Mouse (Mus musculus): ENCODE results near the gene Hspa2. TPM values are rescaled to one million over a fixed set of nuclear protein-coding genes. Genes with fewer than 3 reads are reported as not detected.

The Hspa2 gene
- polyA plus RNA-seq (2015; fragmentation: Nextera tagmentation; extraction: Ambion mirVana) = 7.3 and 8.7 TPM in 2 replicates

DNA sequence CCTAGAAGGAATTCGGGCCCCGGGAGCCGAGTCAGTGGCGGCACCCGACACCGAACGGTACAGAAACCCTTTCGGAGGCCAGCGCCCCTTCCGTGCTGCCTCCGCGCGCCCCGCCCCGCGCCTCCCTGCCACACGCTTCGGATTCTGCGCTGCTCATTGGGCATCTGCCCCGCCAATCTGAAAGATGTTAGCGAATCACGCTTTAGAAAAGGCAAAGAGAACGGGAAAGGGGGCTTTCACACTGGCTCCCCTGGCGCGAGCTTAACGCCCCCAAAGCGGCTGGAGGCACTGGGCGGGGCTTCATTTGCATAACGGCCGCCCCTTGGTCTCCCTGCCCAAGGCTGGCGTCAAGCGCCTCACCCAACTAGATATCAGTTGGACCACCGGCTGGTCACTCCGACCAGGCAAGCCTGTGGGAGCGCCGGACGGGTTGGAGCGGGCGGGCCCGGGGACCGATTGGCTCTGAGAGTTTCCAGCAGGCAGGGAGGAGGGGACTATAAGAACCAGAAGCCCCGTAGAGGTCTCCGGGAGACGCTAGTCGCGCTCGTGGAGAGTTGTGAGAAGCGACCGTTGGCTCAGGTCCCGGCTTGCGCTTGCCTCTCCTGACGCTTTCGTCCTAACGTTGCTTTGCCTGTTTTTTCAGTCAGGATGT, at the start of gene Hspa2:
Hspa2 (plus strand) TSS at position 291 of the 652 bp plus-strand sequence.
- Histone ChIP-seq H3K4me2 (peak within 1 kb of the TSS; percentile 85), H3K9ac (peak within 1 kb of the TSS; percentile 71)

DNA sequence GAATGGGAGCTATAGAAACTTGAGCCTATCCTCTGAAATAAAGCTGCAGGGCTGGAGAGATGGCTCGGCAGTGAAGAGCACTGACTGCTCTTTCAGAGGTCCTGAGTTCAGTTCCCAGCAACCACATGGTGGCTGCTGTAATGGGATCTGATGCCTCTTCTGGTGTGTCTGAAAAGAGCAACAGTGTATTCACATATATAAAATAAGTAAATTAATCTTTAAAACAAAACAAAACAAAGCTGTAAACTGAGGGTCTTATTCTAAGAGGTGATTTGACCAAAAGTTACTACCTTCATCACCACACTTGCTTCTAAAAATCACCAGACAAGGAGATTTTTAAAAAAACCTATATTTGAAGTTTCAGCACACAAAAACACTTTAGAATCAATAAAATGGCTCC, 43.1 kb upstream of the Hspa2 start:
- H3K9ac ChIP-seq = no peak overlapping the region
- H3K9me3 ChIP-seq = no peaks in the 10 kb centered on the region
- 40% methylated on average over 1 of the region's 1 CpGs for WGBS
- H3K27ac ChIP-seq (replicated peaks) = no peak overlapping the region
- no peak for ATAC-seq (ENCODE audit: low FRiP score, low read depth)
- H3K36me3 ChIP-seq = no peaks in the 10 kb centered on the region
- no peak overlapping the region for H3K4me3 ChIP-seq
- H3K4me1 ChIP-seq (replicated peaks) = 0 out of 2 replicates have a peak, but pooled peaks cover 4% of the 10 kb centered on the region
- H3K27me3 ChIP-seq = no peaks in the 10 kb centered on the region
- no peak overlapping the region for H3K4me2 ChIP-seq

More for the DNA sequence above, at the start of gene Hspa2:
- Histone ChIP-seq H3K4me1 (replicated peaks) (peaks cover 24% of the 10 kb centered on the region), H3K4me3 (peak within 1 kb of the TSS; percentile 70), H3K9me3 (no peaks in the 10 kb centered on the region), H3K36me3 (no peaks in the 10 kb centered on the region), H3K27ac (replicated peaks) (peak within 1 kb of the TSS; percentile 91), H3K27me3 (peaks cover 45% of the 10 kb centered on the region)
- under 1% methylated on average over 53 of the region's 54 CpGs for WGBS
- ATAC-seq (ENCODE audit: low FRiP score, low read depth) = peak; percentile 97

DNA sequence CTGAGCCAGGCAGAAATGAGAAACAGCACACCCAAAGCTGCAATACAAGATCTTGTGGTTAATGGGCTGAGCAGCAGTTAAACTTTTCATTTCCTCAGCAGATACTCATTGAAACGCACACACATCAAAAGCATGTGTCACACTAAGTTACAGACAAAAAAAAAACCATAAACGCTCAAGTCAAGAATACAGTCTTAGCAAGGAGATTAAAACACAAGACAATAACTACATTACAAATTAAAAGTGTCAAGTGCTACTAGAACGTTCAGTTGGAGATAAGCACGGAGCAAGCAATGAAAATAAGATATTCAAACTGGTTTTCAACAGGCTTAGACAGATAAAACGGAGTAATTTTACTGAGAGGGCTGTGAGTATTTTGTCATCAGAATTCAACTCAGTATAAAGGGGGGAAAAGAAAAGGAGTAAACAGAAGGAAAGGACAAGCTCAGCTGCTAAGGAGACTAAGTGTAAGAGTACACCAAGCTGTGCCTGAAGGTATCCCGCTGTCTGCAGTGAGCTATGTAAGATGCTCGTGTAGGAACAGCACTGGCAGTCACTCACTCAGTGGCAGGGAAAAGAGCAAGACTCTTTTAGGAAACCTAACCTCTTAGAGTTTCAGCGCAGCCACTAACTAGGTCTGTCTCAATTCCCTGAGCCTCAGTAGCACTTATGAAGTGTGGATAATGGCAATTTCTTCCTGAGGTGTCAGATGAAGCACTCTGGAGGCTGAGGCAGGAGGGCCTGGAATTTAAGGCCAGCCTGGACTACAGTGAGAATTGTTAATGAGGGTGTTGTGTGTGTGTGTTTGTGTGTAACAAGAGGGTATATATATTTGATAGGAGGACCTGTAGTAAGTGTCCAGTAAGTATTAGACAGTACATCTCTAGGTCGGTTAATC, 42.3 kb upstream of the Hspa2 start:
- WGBS = 80% methylated on average over 9 of the region's 9 CpGs
- Histone ChIP-seq H3K4me3 (no peak overlapping the region), H3K27me3 (no peaks in the 10 kb centered on the region), H3K9ac (no peak overlapping the region), H3K4me2 (no peak overlapping the region), H3K27ac (replicated peaks) (no peak overlapping the region), H3K36me3 (no peaks in the 10 kb centered on the region), H3K4me1 (replicated peaks) (0 out of 2 replicates have a peak, but pooled peaks cover 11% of the 10 kb centered on the region), H3K9me3 (no peaks in the 10 kb centered on the region)
- no peak for ATAC-seq (ENCODE audit: low FRiP score, low read depth)

DNA sequence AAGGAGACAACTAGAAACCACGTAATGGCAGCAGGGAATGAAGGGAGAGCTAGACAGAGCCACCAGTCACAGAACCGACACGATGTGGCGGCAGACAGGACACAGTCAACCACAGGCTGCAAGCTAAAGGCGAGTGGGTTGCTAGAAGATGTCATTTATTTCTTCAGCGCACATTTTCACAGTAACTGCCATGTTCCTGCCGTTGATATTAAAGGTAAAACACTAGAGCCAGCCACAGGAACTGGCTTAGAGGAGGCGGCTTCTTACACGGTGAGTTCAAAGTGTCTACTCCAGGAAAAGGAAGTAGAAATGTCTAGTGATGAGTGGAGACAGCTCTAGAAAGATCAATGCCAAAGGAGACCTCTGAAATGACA, 41.7 kb upstream of the Hspa2 start:
- Histone ChIP-seq H3K4me1 (replicated peaks) (peaks cover 16% of the 10 kb centered on the region), H3K9ac (no peak overlapping the region), H3K27me3 (no peaks in the 10 kb centered on the region), H3K27ac (replicated peaks) (no peak overlapping the region), H3K4me3 (no peak overlapping the region), H3K36me3 (no peaks in the 10 kb centered on the region), H3K4me2 (no peak overlapping the region), H3K9me3 (no peaks in the 10 kb centered on the region)
- WGBS = 89% methylated on average over 9 of the region's 9 CpGs
- ATAC-seq (ENCODE audit: low FRiP score, low read depth) = no peak

DNA sequence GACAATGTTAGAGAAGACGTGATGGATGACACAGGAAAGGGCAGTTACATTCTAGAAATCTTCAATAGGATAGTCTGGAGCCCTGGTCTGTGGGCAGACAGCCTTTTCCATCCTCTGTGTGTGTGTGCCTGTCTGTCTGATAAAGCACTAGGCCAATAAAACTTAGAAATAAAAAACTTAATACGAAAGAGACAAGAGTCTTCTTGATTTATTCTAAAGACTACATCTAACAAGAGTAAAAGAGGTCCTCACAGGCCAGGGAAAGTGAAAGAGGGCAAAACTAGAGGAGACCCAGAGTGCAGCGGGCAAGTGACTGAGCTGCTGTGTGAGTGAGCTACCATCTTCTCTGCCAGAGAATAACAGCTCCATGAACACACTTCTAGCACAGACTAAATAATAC, 37.7 kb upstream of the Hspa2 start:
- Histone ChIP-seq H3K9ac (no peak overlapping the region), H3K4me3 (no peak overlapping the region), H3K4me2 (no peak overlapping the region), H3K9me3 (no peaks in the 10 kb centered on the region), H3K36me3 (no peaks in the 10 kb centered on the region), H3K27ac (replicated peaks) (no peak overlapping the region), H3K4me1 (replicated peaks) (peaks cover 30% of the 10 kb centered on the region), H3K27me3 (no peaks in the 10 kb centered on the region)
- no peak for ATAC-seq (ENCODE audit: low FRiP score, low read depth)
- WGBS = 83% methylated on average over 3 of the region's 3 CpGs

DNA sequence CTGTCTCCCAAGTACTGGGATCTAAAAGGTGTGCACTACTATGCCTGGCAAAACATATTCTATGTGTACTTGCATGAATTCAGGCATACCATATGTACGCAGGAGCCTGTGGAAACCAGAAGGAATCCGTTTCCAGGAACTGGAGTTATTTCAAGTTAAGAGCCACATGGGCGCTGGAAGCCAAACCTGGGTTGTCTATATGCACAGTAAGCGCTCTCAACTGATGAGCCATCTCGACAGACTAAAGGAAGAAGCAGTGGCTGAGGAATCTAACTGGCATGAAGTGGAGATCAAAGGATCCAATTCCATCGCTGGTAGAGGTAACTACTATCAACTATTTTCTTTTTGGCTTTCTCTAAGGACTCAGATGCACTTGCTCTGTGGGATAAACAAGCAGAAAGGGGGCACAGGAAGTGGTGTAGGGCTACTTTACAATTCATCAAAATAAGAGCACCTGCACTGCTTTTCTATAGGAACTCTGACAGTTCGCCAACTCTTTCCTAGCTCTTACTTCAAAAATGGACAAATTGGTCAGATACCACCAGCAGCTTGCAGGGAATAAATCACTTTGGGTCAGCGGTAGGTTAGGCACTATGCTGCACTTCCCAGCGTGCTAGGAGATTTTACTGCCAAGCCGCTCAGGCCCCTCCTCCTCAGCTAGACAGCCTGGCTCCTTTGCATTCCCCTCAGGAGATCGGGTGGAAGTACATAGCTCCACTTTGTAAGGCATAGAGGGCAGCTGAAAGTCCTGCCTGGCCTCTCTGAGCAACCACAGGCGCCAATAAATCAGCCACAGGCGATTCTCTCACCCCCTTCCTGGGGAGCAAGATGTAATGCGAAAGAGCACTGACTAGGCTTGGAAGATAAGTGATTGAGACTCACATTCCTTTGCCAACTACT, 36.6 kb upstream of the Hspa2 start:
- no peak for ATAC-seq (ENCODE audit: low FRiP score, low read depth)
- Histone ChIP-seq H3K27me3 (no peaks in the 10 kb centered on the region), H3K4me2 (peak overlapping the region; percentile 82), H3K36me3 (no peaks in the 10 kb centered on the region), H3K4me1 (replicated peaks) (peaks cover 41% of the 10 kb centered on the region), H3K9ac (peak overlapping the region; percentile 97), H3K27ac (replicated peaks) (peak overlapping the region; percentile 97; the same call in 1 of the 2 replicates), H3K4me3 (peak overlapping the region; percentile 72; the same call in 1 of the 2 replicates), H3K9me3 (no peaks in the 10 kb centered on the region)
- whole genome bisulfite sequencing = 24% methylated on average over 14 of the region's 14 CpGs

DNA sequence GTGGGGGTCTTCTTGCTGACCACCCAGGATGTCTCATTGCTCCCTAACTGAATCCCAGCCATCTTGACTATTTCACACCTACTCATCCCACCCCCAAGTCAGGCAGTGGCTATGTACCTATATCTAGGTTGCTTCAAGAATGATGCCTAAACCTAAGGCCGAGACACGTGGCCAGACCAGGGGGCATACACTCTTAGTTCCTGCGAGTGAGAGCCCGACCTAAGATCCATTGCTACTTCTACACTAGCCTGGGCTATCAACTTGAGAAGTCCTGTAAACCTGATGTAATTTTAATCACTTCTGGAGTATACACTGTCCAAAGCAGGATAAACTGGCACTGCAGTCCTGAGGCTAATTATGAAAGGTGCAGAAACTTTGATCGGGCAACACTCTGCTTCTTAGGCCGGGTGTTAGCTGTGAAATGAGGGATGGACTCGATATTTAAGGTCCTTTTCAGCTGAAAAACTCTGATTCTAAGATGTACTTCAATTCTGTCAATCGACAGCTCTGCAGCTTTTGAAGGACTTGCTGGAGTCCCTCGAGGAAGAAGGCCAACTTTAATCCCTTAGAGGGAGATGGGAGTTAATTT, 35.7 kb upstream of the Hspa2 start:
- peak overlapping the region; percentile 97 for H3K9ac ChIP-seq
- H3K4me1 ChIP-seq (replicated peaks) = peaks cover 46% of the 10 kb centered on the region
- peak overlapping the region; percentile 82 for H3K4me2 ChIP-seq
- no peaks in the 10 kb centered on the region for H3K9me3 ChIP-seq
- peak overlapping the region; percentile 72 for H3K4me3 ChIP-seq
- ATAC-seq (ENCODE audit: low FRiP score, low read depth) = no peak
- H3K27me3 ChIP-seq = no peaks in the 10 kb centered on the region
- peak overlapping the region; percentile 97 for H3K27ac ChIP-seq (replicated peaks)
- H3K36me3 ChIP-seq = no peaks in the 10 kb centered on the region
- 9% methylated on average over 9 of the region's 9 CpGs for WGBS

DNA sequence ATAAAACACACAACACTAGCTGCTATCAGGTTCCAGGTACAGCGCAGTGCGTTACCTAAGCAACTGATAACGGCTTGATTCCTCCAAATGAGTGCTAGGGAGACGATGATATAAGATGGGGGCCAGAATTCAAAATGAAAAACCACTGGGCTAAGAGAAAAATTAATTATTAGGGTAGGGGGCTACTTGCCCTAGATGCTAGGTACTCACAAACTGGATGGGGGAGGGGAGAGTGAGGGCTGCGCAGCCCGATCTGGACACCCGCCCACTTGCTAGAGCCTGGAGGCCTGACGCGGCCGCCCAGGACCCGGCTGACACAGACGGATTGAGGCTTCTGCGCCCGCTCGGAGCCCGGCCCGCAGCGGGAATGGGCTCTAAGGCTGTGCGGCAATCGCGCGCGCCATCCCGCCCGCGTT, 35.2 kb upstream of the Hspa2 start:
- under 1% methylated on average over 26 of the region's 26 CpGs for WGBS
- Histone ChIP-seq H3K9ac (peak overlapping the region; percentile 97), H3K4me2 (peak overlapping the region; percentile 82), H3K36me3 (no peaks in the 10 kb centered on the region), H3K27ac (replicated peaks) (peak overlapping the region; percentile 97), H3K4me1 (replicated peaks) (peaks cover 46% of the 10 kb centered on the region), H3K9me3 (no peaks in the 10 kb centered on the region), H3K4me3 (peak overlapping the region; percentile 72), H3K27me3 (no peaks in the 10 kb centered on the region)
- ATAC-seq (ENCODE audit: low FRiP score, low read depth) = no peak

DNA sequence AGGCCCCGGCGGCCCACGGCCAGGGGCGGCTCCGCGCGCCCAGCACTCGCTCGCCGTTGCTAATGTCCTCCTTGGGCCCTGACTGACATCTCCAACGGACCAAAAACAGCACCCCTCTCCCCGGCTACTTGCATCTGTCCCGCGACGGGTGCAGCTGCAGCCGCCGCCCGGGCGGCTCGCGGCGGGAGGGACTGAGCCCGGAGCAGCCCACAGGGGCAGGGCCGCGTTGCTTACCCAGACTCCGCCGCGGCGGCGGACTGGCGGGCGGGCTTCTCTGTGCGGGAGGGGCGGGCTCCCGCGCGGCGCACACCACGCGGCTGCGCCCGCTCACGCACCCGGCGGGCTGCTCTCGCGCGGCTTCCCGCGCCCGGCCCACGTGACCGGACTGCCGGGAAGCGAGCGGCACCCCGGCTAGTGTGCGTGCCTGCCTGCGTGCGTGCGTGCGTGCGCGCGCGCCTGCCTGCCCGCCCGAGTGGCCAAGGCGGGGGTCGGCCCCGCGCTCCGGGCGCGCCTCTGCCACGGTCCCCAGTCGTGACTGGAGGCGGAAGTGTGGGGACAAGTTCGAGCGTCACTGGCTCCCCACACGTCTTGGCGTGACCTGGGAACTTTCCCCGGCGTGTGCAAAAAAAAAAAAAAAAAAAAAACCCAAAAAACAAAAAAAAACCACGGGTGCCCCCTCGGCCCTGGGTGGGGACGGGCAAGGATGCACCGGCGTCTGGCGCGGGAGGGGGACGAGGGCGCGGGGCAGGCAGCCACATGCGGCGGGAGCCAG, 34.6 kb upstream of the Hspa2 start, which contains the start of gene Zbtb25:
Zbtb25 (minus strand) TSS at position 397 of the 772 bp plus-strand sequence.
- WGBS = 0% methylated on average over 59 of the region's 96 CpGs
- Histone ChIP-seq H3K9ac (peak within 1 kb of the TSS; percentile 97), H3K27me3 (no peaks in the 10 kb centered on the region), H3K27ac (replicated peaks) (peak within 1 kb of the TSS; percentile 97), H3K4me2 (peak within 1 kb of the TSS; percentile 82), H3K36me3 (no peaks in the 10 kb centered on the region), H3K4me3 (peak within 1 kb of the TSS; percentile 72), H3K9me3 (no peaks in the 10 kb centered on the region), H3K4me1 (replicated peaks) (peaks cover 46% of the 10 kb centered on the region)
- ATAC-seq (ENCODE audit: low FRiP score, low read depth) = peak; percentile 88

DNA sequence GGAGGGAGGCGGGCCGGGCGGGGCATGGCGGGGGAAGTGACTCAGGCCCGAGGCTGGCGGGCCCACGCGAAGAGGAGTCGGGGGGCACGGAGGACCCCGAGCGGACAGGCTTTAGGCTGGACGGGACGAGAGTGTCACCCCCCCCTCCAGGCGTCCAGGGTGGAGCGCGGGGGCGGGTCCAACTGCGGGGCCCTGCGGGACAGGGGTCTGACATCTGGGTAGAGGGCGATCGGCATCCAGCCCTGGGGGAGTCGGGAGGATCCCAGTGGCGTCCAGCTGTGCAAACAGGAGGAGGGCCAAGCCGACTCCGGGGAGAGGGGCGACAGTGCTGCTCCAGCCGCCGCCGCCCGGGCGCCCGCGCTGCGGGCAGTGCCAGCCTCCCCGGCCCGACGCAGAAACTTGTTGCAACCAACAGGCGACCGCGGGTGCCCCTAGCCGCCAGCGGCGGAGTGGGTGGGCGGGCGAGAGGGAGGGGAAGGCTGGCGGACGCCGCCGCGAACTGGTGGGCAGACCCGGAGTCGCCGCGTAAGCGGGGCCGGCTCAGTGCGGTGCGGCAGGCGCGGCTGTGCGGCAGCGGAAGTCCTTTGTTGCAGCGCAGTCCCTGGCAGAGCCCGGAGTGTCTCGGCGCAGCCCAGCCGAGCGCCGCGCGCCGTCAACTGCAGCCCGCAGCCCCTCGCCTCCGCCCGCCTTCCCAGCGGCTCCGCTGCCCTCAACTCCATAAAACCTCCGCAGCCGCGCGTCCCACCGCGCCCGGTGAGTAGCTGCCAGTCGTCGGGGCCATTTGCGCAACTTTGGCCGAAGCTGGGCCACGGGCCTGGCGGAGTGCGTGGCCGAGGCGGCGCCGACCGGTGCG, 33.8 kb upstream of the Hspa2 start, which contains the start of gene Zbtb1:
Zbtb1 (plus strand) TSS at position 289 of the 853 bp plus-strand sequence.
- no peaks in the 10 kb centered on the region for H3K36me3 ChIP-seq
- H3K27ac ChIP-seq (replicated peaks) = peak within 1 kb of the TSS; percentile 97
- H3K4me2 ChIP-seq = peak within 1 kb of the TSS; percentile 82
- H3K4me3 ChIP-seq = peak within 1 kb of the TSS; percentile 72
- H3K27me3 ChIP-seq = no peaks in the 10 kb centered on the region
- peak within 1 kb of the TSS; percentile 97 for H3K9ac ChIP-seq
- H3K9me3 ChIP-seq = no peaks in the 10 kb centered on the region
- WGBS = under 1% methylated on average over 65 of the region's 99 CpGs
- ATAC-seq (ENCODE audit: low FRiP score, low read depth) = peak; percentile 61
- peaks cover 45% of the 10 kb centered on the region for H3K4me1 ChIP-seq (replicated peaks)

Data from hindbrain, embryonic 15.5 days (tissue).